Mouse (Mus musculus) activated CD4-positive, CD25-positive, alpha-beta regulatory T cell (primary cell): ENCODE data around the gene Olfr479. TPM values are rescaled to one million over a fixed set of nuclear protein-coding genes. Genes with fewer than 3 reads are reported as not detected.

Source experiments
- polyA plus RNA-seq, 2 experiments: library from polyadenylated mRNA; unstranded; fragments of 100-300 nt; shearing (Covaris generic); gene quantifications; one replicate each; pipeline ENCODE4 v1.2.1; 2017

Olfr479 gene
- not detected for polyA plus RNA-seq

GRCm38 (mm10) chr7:108050393-108050792 lies at the start of gene Olfr479:
TSS of gene Olfr479 (plus strand) at chr7:108050693.

GRCm38 (mm10) chr7:108033889-108034288 lies 16.6 kb upstream of the Olfr479 start, which contains the start of gene Olfr478:
TSS of gene Olfr478 (minus strand) at chr7:108033989.

GRCm38 (mm10) chr7:108067246-108067645 lies 16.8 kb downstream of the Olfr479 start, which contains the start of gene Olfr480:
TSS of gene Olfr480 (minus strand) at chr7:108067346.

GRCm38 (mm10) chr7:108079555-108079954 lies 29.1 kb downstream of the Olfr479 start, which contains the start of gene Olfr481:
TSS of gene Olfr481 (plus strand) at chr7:108079855.

GRCm38 (mm10) chr7:108097486-108097885 lies 47.0 kb downstream of the Olfr479 start, which contains the start of gene Olfr482:
TSS of gene Olfr482 (minus strand) at chr7:108097586.

GRCm38 (mm10) chr7:108100549-108100948 lies 50.1 kb downstream of the Olfr479 start, which contains the start of gene Olfr483:
TSS of gene Olfr483 (plus strand) at chr7:108100849.

Other genes starting within 250 kb of the Olfr479 start
- gene Ovch2, start 249.5 kb upstream of the Olfr479 start, polyA plus RNA-seq = not detected
- not detected for gene Olfr467, start 238.4 kb upstream of the Olfr479 start, polyA plus RNA-seq
- not detected for gene Olfr469, start 225.2 kb upstream of the Olfr479 start, polyA plus RNA-seq
- not detected for gene Olfr470, start 203.2 kb upstream of the Olfr479 start, polyA plus RNA-seq
- under 1 TPM; 0.10 to 0.11 TPM for gene Olfr472, start 152.8 kb upstream of the Olfr479 start, polyA plus RNA-seq
- not detected for gene Olfr473, start 120.2 kb upstream of the Olfr479 start, polyA plus RNA-seq
- not detected for gene Olfr474, start 96.0 kb upstream of the Olfr479 start, polyA plus RNA-seq
- gene Olfr476, start 85.9 kb upstream of the Olfr479 start, polyA plus RNA-seq = not detected
- not detected for gene Olfr477, start 64.0 kb upstream of the Olfr479 start, polyA plus RNA-seq
- gene Olfr478, start 16.7 kb upstream of the Olfr479 start, polyA plus RNA-seq = not detected
- gene Olfr480, start 16.7 kb downstream of the Olfr479 start, polyA plus RNA-seq = not detected
- under 1 TPM in 1 of 2 experiments, not detected in 1; 0.17 TPM for gene Olfr481, start 29.2 kb downstream of the Olfr479 start, polyA plus RNA-seq
- gene Olfr482, start 46.9 kb downstream of the Olfr479 start, polyA plus RNA-seq = under 1 TPM; 0.10 to 0.16 TPM
- gene Olfr483, start 50.2 kb downstream of the Olfr479 start, polyA plus RNA-seq = under 1 TPM in 1 of 2 experiments, not detected in 1; 0.21 TPM
- not detected for gene Olfr484, start 76.8 kb downstream of the Olfr479 start, polyA plus RNA-seq
- gene Olfr485, start 109.2 kb downstream of the Olfr479 start, polyA plus RNA-seq = not detected
- not detected for gene Olfr486, start 122.0 kb downstream of the Olfr479 start, polyA plus RNA-seq
- gene Olfr487, start 163.9 kb downstream of the Olfr479 start, polyA plus RNA-seq = not detected
- under 1 TPM in 1 of 2 experiments, not detected in 1; 0.41 TPM for gene Olfr488, start 207.7 kb downstream of the Olfr479 start, polyA plus RNA-seq
- not detected for gene Olfr490, start 238.2 kb downstream of the Olfr479 start, polyA plus RNA-seq